Mouse (Mus musculus): ENCODE results near the gene Eif3l. TPM values are rescaled to one million over a fixed set of nuclear protein-coding genes. Genes with fewer than 3 reads are reported as not detected.

Gene Eif3l
- total RNA-seq, 2 experiments from 2014 or later = 94.6 to 102 TPM

Other genes with a start within 250 kb of the Eif3l start
- gene Cdc42ep1, start 232.6 kb upstream of the Eif3l start, total RNA-seq (2021) = 1 to 10 TPM; 7.6 to 8.5 TPM
- gene Lgals2, start 219.7 kb upstream of the Eif3l start, total RNA-seq (2021) = not detected
- gene Gga1, start 198.0 kb upstream of the Eif3l start, total RNA-seq (2021) = 10 to 100 TPM; 56.8 to 58.0 TPM
- gene Gm49510, start 175.5 kb upstream of the Eif3l start, total RNA-seq (2021) = not detected
- 10 to 100 TPM in 1 of 2 experiments, 1 to 10 TPM in 1; 8.6 to 12.1 TPM for gene Sh3bp1, start 175.4 kb upstream of the Eif3l start, total RNA-seq (2021)
- 100 to 1,000 TPM; 135 to 139 TPM for gene Pdxp, start 161.3 kb upstream of the Eif3l start, total RNA-seq (2021)
- gene Lgals1, start 148.5 kb upstream of the Eif3l start, total RNA-seq (2021) = 10 to 100 TPM; 31.2 to 37.7 TPM
- 10 to 100 TPM; 43.0 to 43.2 TPM for gene Nol12, start 140.2 kb upstream of the Eif3l start, total RNA-seq (2021)
- gene Triobp, start 127.5 kb upstream of the Eif3l start, total RNA-seq (2021) = 10 to 100 TPM; 26.4 to 28.9 TPM
- 10 to 100 TPM; 80.6 to 80.7 TPM for gene H1f0, start 46.7 kb upstream of the Eif3l start, total RNA-seq (2021)
- under 1 TPM; 0.33 to 0.48 TPM for gene Galr3, start 33.3 kb upstream of the Eif3l start, total RNA-seq (2021)
- 10 to 100 TPM; 19.5 to 22.2 TPM for gene Ankrd54, start 12.3 kb upstream of the Eif3l start, total RNA-seq (2021)
- gene Micall1, start 33.7 kb downstream of the Eif3l start, total RNA-seq (2021) = 10 to 100 TPM; 30.4 to 33.0 TPM
- 100 to 1,000 TPM; 120 to 138 TPM for gene Polr2f, start 65.8 kb downstream of the Eif3l start, total RNA-seq (2021)
- gene 1700088E04Rik, start 66.1 kb downstream of the Eif3l start, total RNA-seq (2021) = 10 to 100 TPM; 14.7 to 15.4 TPM
- gene Sox10, start 90.1 kb downstream of the Eif3l start, total RNA-seq (2021) = 10 to 100 TPM; 35.7 to 38.0 TPM
- gene Pick1, start 154.0 kb downstream of the Eif3l start, total RNA-seq (2021) = 10 to 100 TPM; 53.0 to 55.1 TPM
- gene Gm49486, start 154.2 kb downstream of the Eif3l start, total RNA-seq (2021) = 1 to 10 TPM in 1 of 2 experiments, under 1 TPM in 1; 0.80 to 1.0 TPM
- under 1 TPM in 1 of 2 experiments, not detected in 1; 0.41 TPM for gene Slc16a8, start 179.6 kb downstream of the Eif3l start, total RNA-seq (2021)
- gene Baiap2l2, start 210.4 kb downstream of the Eif3l start, total RNA-seq (2021) = 1 to 10 TPM; 2.8 to 4.8 TPM